Mouse (Mus musculus) CH12.LX (cell line): ENCODE data around the gene Lhfpl3. TPM values are rescaled to one million over a fixed set of nuclear protein-coding genes. Genes with fewer than 3 reads are reported as not detected.

Experiments used
- DNase-seq: peaks from one replicate; pipeline ENCODE4 v3.0.0-alpha.2; 2013; ENCODE audit errors: extremely low read depth
- H3K27ac ChIP-seq: 2 replicates; pipeline ENCODE4 v1.5.1; 2012; ENCODE audit warnings: low read depth, mild to moderate bottlenecking, control low read depth, moderate library complexity; ENCODE audit not compliant: insufficient read depth
- H3K27me3 ChIP-seq: replicated peaks from 2 replicates; pipeline ENCODE3; 2012; ENCODE audit warnings: inconsistent platforms
- H3K36me3 ChIP-seq, 2 experiments: replicated peaks in 1 of 2; 2 replicates each; pipeline versions ENCODE3 to v1.6.1; 2012; ENCODE audit warnings: inconsistent platforms in 1 of 2, low read length in 1 of 2, mild to moderate bottlenecking in 1 of 2, mixed read lengths in 1 of 2, moderate library complexity in 1 of 2; ENCODE audit not compliant: control insufficient read depth in 1 of 2, insufficient read depth in 1 of 2
- H3K4me1 ChIP-seq, 2 experiments: 2 replicates each; pipeline ENCODE4 v1.6.1; 2012; ENCODE audit warnings: inconsistent platforms in 1 of 2, moderate library complexity in 1 of 2; ENCODE audit not compliant: insufficient read depth in 2 of 2, control insufficient read depth in 1 of 2
- H3K4me2 ChIP-seq: 2 replicates; pipeline ENCODE4 v1.6.1; 2012; ENCODE audit warnings: low read depth, mild to moderate bottlenecking, control low read depth; ENCODE audit not compliant: poor library complexity, insufficient read depth, severe bottlenecking
- H3K4me3 ChIP-seq, 3 experiments: fragments of 150-350 bp in 1 of 3; sonication (generic) in 1 of 3; replicated peaks in 1 of 3; 2 replicates each; pipeline versions ENCODE3 to v1.5.1; 2011 to 2012; ENCODE audit warnings: low read depth in 2 of 3, low read length in 2 of 3, mild to moderate bottlenecking in 2 of 3, moderate library complexity in 2 of 3, control low read depth in 1 of 3, improper control_type of control experiment in 1 of 3, inconsistent platforms in 1 of 3, mixed read lengths in 1 of 3; ENCODE audit not compliant: poor library complexity in 1 of 3
- H3K79me2 ChIP-seq: replicated peaks from 2 replicates; pipeline ENCODE4 v1.6.1; 2012; ENCODE audit warnings: mild to moderate bottlenecking, moderate library complexity; ENCODE audit not compliant: control insufficient read depth, poor library complexity, insufficient read depth, severe bottlenecking; ENCODE audit errors: extremely low read depth
- H3K9ac ChIP-seq: 2 replicates; pipeline ENCODE4 v1.6.1; 2012; ENCODE audit warnings: low read depth, mild to moderate bottlenecking, control low read depth, moderate library complexity; ENCODE audit not compliant: insufficient read depth
- H3K9me3 ChIP-seq: replicated peaks from 2 replicates; pipeline ENCODE3; 2012; ENCODE audit warnings: low read length, inconsistent platforms, mixed read lengths
- ELF1 ChIP-seq: IDR thresholded peaks from 2 replicates; pipeline ENCODE4 v1.6.1; 2014; ENCODE audit warnings: low read depth, mild to moderate bottlenecking, inconsistent platforms, low read length, improper control_type of control experiment
- EP300 ChIP-seq: IDR thresholded peaks from 2 replicates; pipeline ENCODE4 v1.6.1; 2011; ENCODE audit warnings: low read length, improper control_type of control experiment
- HCFC1 ChIP-seq: IDR thresholded peaks from 2 replicates; pipeline ENCODE4 v1.6.1; 2012; ENCODE audit warnings: low read depth, mild to moderate bottlenecking, inconsistent platforms, low read length, improper control_type of control experiment
- IRF4 ChIP-seq: IDR thresholded peaks from 2 replicates; pipeline ENCODE4 v1.6.1; 2014; ENCODE audit warnings: low read depth, mild to moderate bottlenecking, inconsistent platforms, low read length, improper control_type of control experiment
- JUN ChIP-seq: IDR thresholded peaks from 2 replicates; pipeline ENCODE4 v1.6.1; 2011; ENCODE audit warnings: low read depth, mild to moderate bottlenecking, low read length, improper control_type of control experiment, moderate library complexity; ENCODE audit not compliant: insufficient read depth
- JUND ChIP-seq: conservative IDR thresholded peaks from 2 replicates; pipeline ENCODE4 v1.6.1; 2011; ENCODE audit warnings: low read depth, low read length, improper control_type of control experiment
- KAT2A ChIP-seq: IDR thresholded peaks from 2 replicates; pipeline ENCODE4 v1.6.1; 2012; ENCODE audit warnings: low read length, improper control_type of control experiment, inconsistent platforms; ENCODE audit not compliant: insufficient replicate concordance
- MEF2A ChIP-seq: IDR thresholded peaks from 2 replicates; pipeline ENCODE4 v1.6.1; 2014; ENCODE audit warnings: low read depth, mild to moderate bottlenecking, inconsistent platforms, low read length, improper control_type of control experiment, borderline replicate concordance
- MYC ChIP-seq: IDR thresholded peaks from 2 replicates; pipeline ENCODE4 v1.6.1; 2011; ENCODE audit warnings: low read depth, mild to moderate bottlenecking, improper control_type of control experiment, low read length
- NELFE ChIP-seq: IDR thresholded peaks from 2 replicates; pipeline ENCODE4 v1.6.1; 2011; ENCODE audit warnings: low read depth, low read length, improper control_type of control experiment
- PAX5 ChIP-seq: IDR thresholded peaks from 2 replicates; pipeline ENCODE4 v1.6.1; 2012; ENCODE audit warnings: low read length, inconsistent platforms, mixed read lengths
- POLR2A ChIP-seq: IDR thresholded peaks from 2 replicates; pipeline ENCODE4 v1.6.1; 2011; ENCODE audit warnings: low read depth, mild to moderate bottlenecking, improper control_type of control experiment, low read length
- POLR2AphosphoS2 ChIP-seq: IDR thresholded peaks from 2 replicates; pipeline ENCODE4 v1.6.1; 2011; ENCODE audit warnings: low read depth, low read length, improper control_type of control experiment
- SIN3A ChIP-seq: IDR thresholded peaks from 2 replicates; pipeline ENCODE4 v1.6.1; 2012; ENCODE audit warnings: low read length, improper control_type of control experiment, inconsistent platforms
- SMC3 ChIP-seq: IDR thresholded peaks from 2 replicates; pipeline ENCODE4 v1.6.1; 2011; ENCODE audit warnings: low read depth, low read length, improper control_type of control experiment
- TBP ChIP-seq: conservative IDR thresholded peaks from 2 replicates; pipeline ENCODE4 v1.6.1; 2011; ENCODE audit warnings: low read depth, low read length, improper control_type of control experiment
- USF1 ChIP-seq: IDR thresholded peaks from 2 replicates; pipeline ENCODE4 v1.6.1; 2014; ENCODE audit warnings: low read depth, mild to moderate bottlenecking, inconsistent platforms, low read length, improper control_type of control experiment
- dilution Hi-C: fragments of 300-500 bp; cut with MboI; formaldehyde crosslinking; loops from 2 replicates; pipeline ENCODE4 v1.14.3; 2020; ENCODE audit warnings: low sequenced_read_pairs; ENCODE audit not compliant: extremely low pct_unique_long_range_greater_than_20kb, extremely low pct_ligation_motif_present
- in situ Hi-C: fragments of 300-500 bp; cut with MboI; formaldehyde crosslinking; loops from 3 replicates; pipeline ENCODE4 v1.14.3; 2019; ENCODE audit warnings: low sequenced_read_pairs, low pct_ligation_motif_present, low pct_unique_long_range_greater_than_20kb, mixed read lengths
- polyA plus RNA-seq: library from polyadenylated mRNA; unstranded; fragments of >175 nt; gene quantifications from 2 replicates; pipeline ENCODE4 v1.2.1, GENCODE M21; 2012; ENCODE audit warnings: low read depth; ENCODE audit not compliant: insufficient read length
- total RNA-seq, 2 experiments: library from RNA; depleted of rRNA; stranded (reverse); fragments of 300-350 nt in 1 of 2; fragments of >200 nt in 1 of 2; gene quantifications; 2 replicates each; pipeline ENCODE4 v1.2.3; 2012 to 2014

Lhfpl3 gene
- total and polyA plus RNA-seq, 3 experiments, result 0.08 to 0.11 TPM; not detected in 1

GRCm38 (mm10) chr5:23015587-23016335, 269.9 kb downstream of the Lhfpl3 start:
- H3K36me3 ChIP-seq, result no peaks in the 10 kb centered on the region
- DNase-seq, result peak; percentile 12
- no peak overlapping the region for H3K27ac ChIP-seq
- no peaks in the 10 kb centered on the region for H3K9me3 ChIP-seq
- H3K4me3 ChIP-seq, result no peak overlapping the region
- H3K4me2 ChIP-seq, result no peak overlapping the region
- dilution Hi-C loops, result no loop called here
- in situ Hi-C loops, result no loop called here
- TF ChIP-seq POLR2AphosphoS2 (no peak), TBP (no peak), ELF1 (no peak), MYC (no peak), PAX5 (no peak), SIN3A (no peak), HCFC1 (no peak), JUND (no peak), MEF2A (no peak), USF1 (no peak), KAT2A (no peak), POLR2A (no peak), EP300 (no peak), NELFE (no peak), SMC3 (no peak), IRF4 (no peak), JUN (no peak)
- H3K27me3 ChIP-seq, result no peaks in the 10 kb centered on the region
- no peak overlapping the region for H3K9ac ChIP-seq
- H3K79me2 ChIP-seq, result no peaks in the 10 kb centered on the region
- peaks cover 0 to 7% of the 10 kb centered on the region in 2 experiments; a peak in 2 of 4 replicates for H3K4me1 ChIP-seq

- Histone ChIP-seq H3K27ac (no peak overlapping the region), H3K79me2 (no peaks in the 10 kb centered on the region), H3K9me3 (no peaks in the 10 kb centered on the region), H3K4me1 (no peaks in the 10 kb centered on the region), H3K36me3 (no peaks in the 10 kb centered on the region), H3K9ac (no peak overlapping the region), H3K27me3 (no peaks in the 10 kb centered on the region), H3K4me2 (no peak overlapping the region), H3K4me3 (no peak overlapping the region)
- DNase-seq, result no peak
- in situ Hi-C loops, result no loop called here
- TF ChIP-seq KAT2A, result no peak
- dilution Hi-C loops, result no loop called here
These were observed 289.3 kb downstream of the Lhfpl3 start for GRCm38 (mm10) chr5:23034944-23035726.
